Mouse (Mus musculus) ES-E14 (cell line): ENCODE measurements around the gene Abhd17b. TPM values are rescaled to one million over a fixed set of nuclear protein-coding genes. Genes with fewer than 3 reads are reported as not detected.

Experiments used
- DNase-seq: peaks from one replicate; pipeline ENCODE4 v3.0.0-alpha.2; 2013; ENCODE audit warnings: low read depth, low spot score
- H3K27ac ChIP-seq: 2 replicates; pipeline ENCODE4 v1.5.1; 2012; ENCODE audit warnings: low read depth, mild to moderate bottlenecking, low read length, moderate library complexity, mixed read lengths; ENCODE audit not compliant: poor library complexity, insufficient read depth, severe bottlenecking
- H3K36me3 ChIP-seq: 2 replicates; pipeline ENCODE4 v1.6.1; 2012; ENCODE audit warnings: mild to moderate bottlenecking, low read length, moderate library complexity, mixed read lengths; ENCODE audit not compliant: control insufficient read depth, poor library complexity, insufficient read depth, severe bottlenecking
- H3K4me1 ChIP-seq, 2 experiments: fragments of 150-350 bp in 1 of 2; sonication (generic) in 1 of 2; 2 replicates each; pipeline ENCODE4 v1.6.1; 2012; ENCODE audit warnings: low read length in 2 of 2, mild to moderate bottlenecking in 1 of 2, mixed read lengths in 1 of 2; ENCODE audit not compliant: control insufficient read depth in 2 of 2, insufficient read depth in 2 of 2, poor library complexity in 1 of 2
- H3K4me3 ChIP-seq, 2 experiments: fragments of 150-350 bp in 1 of 2; sonication (generic) in 1 of 2; 2 replicates each; pipeline ENCODE4 v1.5.1; 2012; ENCODE audit warnings: low read length in 2 of 2, low read depth in 1 of 2, mild to moderate bottlenecking in 1 of 2, mixed read lengths in 1 of 2; ENCODE audit not compliant: insufficient read depth in 1 of 2, poor library complexity in 1 of 2, severe bottlenecking in 1 of 2
- H3K9ac ChIP-seq: 2 replicates; pipeline ENCODE4 v1.6.1; 2012; ENCODE audit warnings: low read depth, mild to moderate bottlenecking, low read length, mixed read lengths; ENCODE audit not compliant: poor library complexity, insufficient read depth, severe bottlenecking
- H3K9me3 ChIP-seq: fragments of 150-350 bp; sonication (generic); 2 replicates; pipeline ENCODE4 v1.6.1; 2012; ENCODE audit warnings: low read depth, mild to moderate bottlenecking, low read length; ENCODE audit not compliant: control insufficient read depth, insufficient read depth
- CHD2 ChIP-seq: IDR thresholded peaks from 2 replicates; pipeline ENCODE4 v1.6.1; 2014; ENCODE audit warnings: mild to moderate bottlenecking, low read depth, low read length, inconsistent platforms
- HCFC1 ChIP-seq: IDR thresholded peaks from 2 replicates; pipeline ENCODE4 v1.6.1; 2012; ENCODE audit warnings: low read length, inconsistent platforms, borderline replicate concordance; ENCODE audit not compliant: insufficient read depth
- MAFK ChIP-seq: IDR thresholded peaks from 2 replicates; pipeline ENCODE4 v1.6.1; 2014; ENCODE audit warnings: mild to moderate bottlenecking, low read depth, low read length, inconsistent platforms; ENCODE audit not compliant: insufficient read depth
- ZC3H11A ChIP-seq: IDR thresholded peaks from 2 replicates; pipeline ENCODE4 v1.6.1; 2012; ENCODE audit warnings: low read depth, mild to moderate bottlenecking, inconsistent platforms, low read length, borderline replicate concordance
- ZNF384 ChIP-seq: IDR thresholded peaks from 2 replicates; pipeline ENCODE4 v1.6.1; 2012; ENCODE audit warnings: low read depth, low read length, inconsistent platforms
- in situ Hi-C, 2 experiments: fragments of 600-800 bp; cut with MboI; formaldehyde crosslinking; loops; one replicate each; pipeline ENCODE4 v1.15.1; 2025; ENCODE audit warnings: low sequenced_read_pairs in 2 of 2, inconsistent platforms in 1 of 2; ENCODE audit not compliant: unreplicated experiment in 2 of 2
- total RNA-seq: library from RNA; depleted of rRNA; stranded (reverse); fragments of 300-350 nt; gene quantifications from 2 replicates; pipeline ENCODE4 v1.2.3, GENCODE M21; 2012

Gene Abhd17b
- total RNA-seq, 1 experiment: 15.9 TPM

- Histone ChIP-seq H3K9ac (no peak overlapping the region), H3K36me3 (no peaks in the 10 kb centered on the region), H3K4me1 (peaks cover 0 to 3% of the 10 kb centered on the region in 2 experiments; a peak in 1 of 4 replicates), H3K27ac (no peak overlapping the region), H3K4me3 (no peak overlapping the region), H3K9me3 (no peaks in the 10 kb centered on the region)
- in situ Hi-C loops: no loop called here
- TF ChIP-seq ZC3H11A (no peak), CHD2 (no peak), ZNF384 (no peak), MAFK (no peak), HCFC1 (no peak)
- no peak for DNase-seq
Observed at GRCm38 (mm10) chr19:21725168-21725567, 72.2 kb downstream of the Abhd17b start.

GRCm38 (mm10) chr19:21727081-21727480, 74.1 kb downstream of the Abhd17b start:
- in situ Hi-C loops: no loop called here
- H3K27ac ChIP-seq: no peak overlapping the region
- no peaks in the 10 kb centered on the region for H3K36me3 ChIP-seq
- DNase-seq: no peak
- H3K9ac ChIP-seq: no peak overlapping the region
- no peak overlapping the region for H3K4me3 ChIP-seq
- H3K4me1 ChIP-seq: peaks cover 0 to 3% of the 10 kb centered on the region in 2 experiments; a peak in 1 of 4 replicates
- H3K9me3 ChIP-seq: no peaks in the 10 kb centered on the region
- TF ChIP-seq ZC3H11A (no peak), HCFC1 (no peak), ZNF384 (no peak), MAFK (no peak), CHD2 (no peak)

GRCm38 (mm10) chr19:21728342-21728741, 75.4 kb downstream of the Abhd17b start:
- in situ Hi-C loops: no loop called here

GRCm38 (mm10) chr19:21731887-21732286, 78.9 kb downstream of the Abhd17b start:
- no peaks in the 10 kb centered on the region for H3K9me3 ChIP-seq
- no peaks in the 10 kb centered on the region for H3K4me1 ChIP-seq
- no peak for DNase-seq
- no peak overlapping the region for H3K9ac ChIP-seq
- H3K4me3 ChIP-seq: no peak overlapping the region
- TF ChIP-seq ZC3H11A (no peak), ZNF384 (no peak), MAFK (no peak), HCFC1 (no peak), CHD2 (no peak)
- H3K36me3 ChIP-seq: no peaks in the 10 kb centered on the region
- no peak overlapping the region for H3K27ac ChIP-seq
- in situ Hi-C loops: no loop called here

More at GRCm38 (mm10) chr19:21728342-21728741, 75.4 kb downstream of the Abhd17b start:
- no peak overlapping the region for H3K27ac ChIP-seq
- H3K9me3 ChIP-seq: no peaks in the 10 kb centered on the region
- DNase-seq: no peak
- H3K4me3 ChIP-seq: no peak overlapping the region
- peaks cover 0 to 3% of the 10 kb centered on the region in 2 experiments; a peak in 1 of 4 replicates for H3K4me1 ChIP-seq
- TF ChIP-seq HCFC1: no peak
- TF ChIP-seq CHD2: no peak
- TF ChIP-seq ZNF384: no peak
- TF ChIP-seq ZC3H11A: no peak
- no peak for TF ChIP-seq MAFK
- no peaks in the 10 kb centered on the region for H3K36me3 ChIP-seq
- no peak overlapping the region for H3K9ac ChIP-seq

GRCm38 (mm10) chr19:21733176-21733575, 80.2 kb downstream of the Abhd17b start:
- Histone ChIP-seq H3K4me3 (no peak overlapping the region), H3K4me1 (0 out of 4 replicates have a peak, but pooled peaks cover 0 to 2% of the 10 kb centered on the region in 2 experiments), H3K27ac (no peak overlapping the region), H3K36me3 (no peaks in the 10 kb centered on the region), H3K9me3 (no peaks in the 10 kb centered on the region), H3K9ac (no peak overlapping the region)
- in situ Hi-C loops: no loop called here
- no peak for TF ChIP-seq HCFC1
- no peak for TF ChIP-seq ZC3H11A
- no peak for TF ChIP-seq MAFK
- TF ChIP-seq CHD2: no peak
- TF ChIP-seq ZNF384: no peak
- no peak for DNase-seq
